Mouse (Mus musculus) kidney, adult 8-10 months (tissue): ENCODE measurements at regions not wholly inside any gene's neighbourhood (a gene's known extent, or its start where the extent isn't known, plus 50 kb on each side); places are given as distances from the start of the nearest gene placed in this dataset.

ENCODE experiments used
- DNase-seq, 2 experiments: peaks; one replicate each; pipeline ENCODE4 v3.0.0; 2022

DNA sequence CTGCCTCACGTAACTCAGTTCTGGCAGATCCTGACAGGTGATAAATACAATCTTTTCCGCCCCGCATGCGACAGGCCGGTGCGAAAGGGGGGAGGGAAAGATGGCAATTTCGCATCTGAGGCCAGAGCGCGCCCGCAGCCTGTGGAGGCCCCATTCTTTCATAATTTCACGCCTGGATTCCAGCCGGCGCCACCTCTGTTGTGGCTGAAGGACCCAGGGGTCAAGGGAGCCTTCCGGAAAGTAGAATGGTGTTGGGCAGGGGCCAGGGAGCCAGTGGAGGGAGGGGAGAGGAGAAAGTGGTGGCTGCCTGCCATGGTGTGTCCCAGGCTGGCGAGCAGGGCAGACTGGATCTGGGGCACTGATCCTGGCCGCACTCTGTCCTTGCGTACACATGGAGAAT lies 224.5 kb downstream of the Gm26897 start:
- peak; percentile 68 to 69 for DNase-seq

DNA sequence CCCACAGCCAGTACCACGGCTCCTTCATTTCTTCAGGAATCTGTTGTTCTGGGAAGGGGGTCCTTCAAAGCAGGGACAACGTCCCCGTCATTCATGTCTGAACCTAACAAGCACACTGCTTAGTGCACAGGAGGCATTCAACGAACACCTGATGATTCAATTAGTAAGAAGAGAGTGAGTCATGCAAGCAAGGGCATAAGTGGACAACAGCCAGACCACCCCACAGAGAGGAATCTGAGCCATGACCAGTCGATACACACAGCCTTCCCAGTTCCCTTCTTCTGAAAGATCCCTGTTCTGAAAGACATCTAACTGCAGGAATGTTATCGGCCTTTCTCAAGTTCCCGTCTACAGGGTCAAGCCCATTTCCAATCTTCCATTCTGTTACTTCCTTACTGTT lies 231.6 kb downstream of the Gm26897 start:
- no peak for DNase-seq

DNA sequence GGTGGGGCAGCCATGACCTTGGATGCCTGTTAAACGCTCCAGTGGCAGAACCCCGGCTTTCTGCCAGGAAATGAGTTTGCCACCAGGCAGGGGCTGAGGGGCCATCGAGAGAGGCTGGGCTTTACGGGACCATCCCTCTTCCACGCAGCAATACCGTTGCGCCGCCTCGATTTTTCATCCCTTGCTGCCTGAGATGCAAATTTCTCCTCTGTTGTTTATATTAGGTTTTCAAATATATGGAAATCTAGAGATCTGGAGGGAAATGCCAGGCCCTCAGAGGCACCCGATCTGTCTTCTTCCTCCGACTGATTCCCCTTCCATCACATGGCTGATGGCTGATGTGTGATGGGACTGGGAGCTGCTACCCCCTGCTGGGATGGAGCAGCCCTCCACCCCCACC lies 234.4 kb downstream of the Gm26897 start:
- no peak for DNase-seq

DNA sequence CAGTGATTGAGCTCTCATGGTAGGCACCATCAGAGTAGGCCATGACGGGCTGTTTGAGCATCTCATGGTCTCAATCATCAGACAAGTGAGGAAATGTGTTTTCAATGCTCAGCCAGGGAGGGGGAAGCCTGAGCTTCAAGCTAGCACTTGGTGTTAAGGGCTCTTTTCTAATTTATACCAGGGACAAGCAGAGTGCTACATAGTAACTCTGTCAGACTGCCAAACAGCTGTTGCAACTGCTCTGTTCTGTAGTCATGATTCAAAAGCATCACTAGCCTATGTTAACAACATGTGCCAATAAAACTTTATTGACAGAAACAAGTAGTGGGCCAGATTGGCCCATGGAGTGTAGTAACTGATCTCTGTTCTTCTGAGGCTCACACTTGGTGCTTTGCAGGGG lies 235.0 kb downstream of the Gm26897 start:
- no peak for DNase-seq

DNA sequence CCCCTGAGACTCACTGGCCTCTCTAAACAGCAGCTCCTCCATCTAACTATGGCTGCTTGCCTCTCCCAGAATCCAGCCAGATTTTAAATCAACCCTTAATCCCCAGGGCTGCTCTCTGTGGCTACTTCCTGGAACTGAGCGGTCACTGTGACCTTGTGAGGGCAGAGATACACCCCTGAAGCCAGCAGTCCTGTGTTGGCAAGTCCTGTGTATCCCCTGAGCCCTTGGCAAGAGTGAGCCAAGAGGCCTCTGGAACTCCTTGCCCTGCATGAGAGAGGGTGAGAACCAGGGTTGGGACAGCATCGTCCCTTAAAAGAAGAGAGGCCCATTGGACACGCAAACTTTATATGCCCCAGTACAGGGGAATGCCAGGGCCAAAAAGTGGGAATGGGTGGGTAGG lies 237.5 kb downstream of the Gm26897 start:
- DNase-seq, result peak in 1 of 2 experiments; percentile 2

DNA sequence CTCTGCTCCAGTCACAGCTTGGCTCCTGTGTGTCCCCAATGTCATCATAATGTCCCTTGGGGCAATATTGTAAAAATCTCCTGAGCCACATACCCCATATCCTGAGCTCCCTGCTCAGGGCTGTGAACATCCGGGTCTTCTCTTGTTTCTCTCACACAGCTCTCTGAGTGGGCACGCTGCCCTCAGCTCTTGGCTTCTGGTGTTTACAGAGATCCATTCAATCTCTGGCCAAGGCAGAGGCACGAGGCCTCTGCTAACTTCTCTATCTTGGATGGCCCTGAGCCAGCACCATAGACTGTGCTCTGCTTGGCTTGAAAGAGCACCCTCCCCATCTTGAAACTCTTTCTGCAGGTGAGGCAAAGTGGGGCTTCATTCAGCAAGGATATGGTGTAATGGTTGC lies 238.2 kb downstream of the Gm26897 start:
- no peak for DNase-seq

DNA sequence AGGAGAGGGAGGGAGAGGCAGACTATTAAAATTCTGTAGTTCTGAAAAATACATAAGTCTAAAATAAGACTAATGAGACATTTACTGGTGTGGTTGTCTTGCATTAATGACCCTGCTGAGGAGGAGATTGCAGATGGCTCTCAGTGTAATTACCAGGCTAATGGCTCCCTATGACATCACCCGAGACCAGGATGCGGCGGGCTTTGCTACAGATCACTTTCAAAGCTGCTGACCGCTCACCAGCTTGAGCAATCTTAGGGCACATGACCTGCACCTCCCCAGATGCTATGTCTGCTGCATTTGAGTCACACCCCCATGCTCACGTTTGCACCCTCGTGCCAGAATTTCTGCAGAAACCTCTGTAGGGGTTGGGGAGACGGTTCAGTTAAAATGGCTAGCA lies 242.0 kb downstream of the Gm26897 start:
- no peak for DNase-seq

DNA sequence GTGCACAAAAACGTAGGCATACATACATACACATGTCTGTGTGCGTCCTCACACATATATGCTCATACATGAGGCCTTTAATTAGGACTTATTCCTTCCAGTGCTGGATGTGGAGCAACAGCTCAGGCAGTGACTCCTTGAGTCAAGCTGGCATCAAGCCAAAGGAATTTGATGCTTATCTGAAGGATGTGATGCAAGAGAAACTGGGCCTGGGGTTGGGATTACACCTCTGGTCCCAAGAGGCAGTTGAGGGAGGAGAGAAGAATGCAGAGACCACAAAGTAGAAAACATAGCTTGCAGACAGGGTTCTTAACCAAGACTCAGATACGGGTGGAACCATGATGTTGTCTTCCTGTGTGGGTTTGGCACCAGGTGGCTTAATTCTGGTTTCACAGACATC lies 245.9 kb downstream of the Gm26897 start:
- DNase-seq, result no peak

DNA sequence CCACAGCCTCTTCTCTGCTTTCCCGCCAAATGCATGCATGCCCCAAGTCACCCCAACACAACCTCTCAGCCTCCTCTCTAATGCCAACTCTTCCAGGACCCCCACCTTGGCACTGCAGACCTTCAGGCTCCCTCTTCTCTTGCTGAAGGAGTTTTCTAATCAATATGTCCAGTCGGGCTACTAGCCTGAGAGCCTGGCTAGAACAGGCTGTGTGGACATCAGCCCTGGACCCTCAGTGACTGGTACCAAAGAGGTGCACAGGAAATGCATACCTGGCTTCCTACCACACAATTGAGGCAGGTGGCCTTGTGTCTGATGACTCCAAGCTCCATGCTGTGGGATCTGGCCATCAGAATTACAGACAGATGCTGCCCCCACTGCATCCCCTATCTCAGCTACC lies 248.4 kb downstream of the Gm26897 start:
- DNase-seq, result no peak

DNA sequence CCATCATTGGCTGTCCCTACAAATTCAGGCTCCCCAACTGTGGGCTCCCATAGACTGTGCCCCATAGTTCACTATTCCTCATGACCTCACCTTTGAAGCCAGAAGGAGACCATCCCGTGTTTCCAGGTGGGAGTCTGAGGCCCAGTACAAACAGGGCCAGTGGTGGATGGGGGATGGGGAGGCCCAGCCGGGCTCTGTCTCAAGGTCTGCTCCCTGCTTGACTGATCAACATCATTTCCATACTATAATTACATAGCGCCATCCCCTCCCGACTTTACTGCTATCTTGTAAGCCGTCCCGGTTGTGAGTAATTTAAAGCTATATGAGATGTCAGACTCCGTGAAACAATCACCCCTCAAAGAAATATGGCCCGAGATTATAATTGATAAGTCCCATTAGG lies 252.3 kb downstream of the Gm26897 start:
- no peak for DNase-seq

DNA sequence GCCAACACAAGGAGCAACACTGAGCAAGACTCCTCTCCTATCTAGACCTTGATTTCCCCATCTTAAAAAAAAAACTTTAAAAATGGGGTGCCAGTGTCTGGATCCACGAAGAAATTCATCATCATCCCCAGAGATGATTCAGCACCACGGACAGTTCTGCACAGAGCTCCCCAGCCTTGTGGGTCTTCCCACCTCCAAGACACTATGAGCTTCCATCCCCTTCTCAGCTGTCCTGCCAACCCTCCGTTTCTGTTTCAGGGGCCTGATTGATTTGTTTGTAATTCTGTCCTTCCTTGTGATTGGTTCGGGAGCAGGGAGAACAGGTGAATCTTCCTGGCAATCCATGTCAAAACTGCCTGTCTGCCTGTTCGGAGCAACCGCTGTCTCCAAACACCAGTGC lies 253.3 kb downstream of the Gm26897 start:
- DNase-seq, result no peak

DNA sequence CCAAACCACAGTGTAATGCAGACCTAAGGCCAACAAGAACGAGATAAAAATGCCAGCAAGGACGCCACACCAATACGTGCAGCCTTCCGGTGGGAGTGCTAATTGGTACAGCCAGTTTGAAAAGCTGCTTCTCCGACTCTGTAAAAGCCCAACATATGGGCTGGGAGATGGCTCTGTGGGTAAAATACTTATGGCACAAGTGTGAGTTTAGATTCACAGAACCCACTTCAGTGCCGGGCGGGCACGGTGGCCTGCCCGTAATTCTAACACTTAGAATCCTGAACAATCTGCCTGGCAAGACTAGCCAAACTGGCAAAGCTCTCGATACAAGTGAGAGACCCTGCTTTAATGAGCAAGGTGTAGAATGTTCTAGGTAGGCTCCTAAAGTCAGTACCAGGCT lies 258.1 kb downstream of the Gm26897 start:
- DNase-seq, result no peak

DNA sequence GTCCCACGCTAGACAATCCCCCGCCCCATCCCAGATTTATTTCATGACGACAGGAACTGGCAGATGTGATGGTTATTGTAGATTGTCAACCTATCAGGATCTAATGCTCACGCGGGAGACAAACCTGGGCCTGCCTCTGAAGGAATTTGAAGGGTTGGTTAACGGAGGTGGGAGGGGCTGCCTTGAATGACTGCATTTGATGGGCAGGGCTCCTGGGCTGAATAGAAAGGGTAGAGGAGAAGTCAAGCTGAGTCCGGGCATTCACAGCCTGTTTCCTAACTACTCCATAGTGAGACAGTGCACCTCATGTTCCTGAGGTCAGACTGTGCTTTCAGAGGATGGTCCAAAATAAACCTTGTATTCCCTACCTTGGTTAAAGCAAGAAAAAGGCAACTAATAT lies 259.1 kb downstream of the Cryba4 start:
- DNase-seq, result no peak

DNA sequence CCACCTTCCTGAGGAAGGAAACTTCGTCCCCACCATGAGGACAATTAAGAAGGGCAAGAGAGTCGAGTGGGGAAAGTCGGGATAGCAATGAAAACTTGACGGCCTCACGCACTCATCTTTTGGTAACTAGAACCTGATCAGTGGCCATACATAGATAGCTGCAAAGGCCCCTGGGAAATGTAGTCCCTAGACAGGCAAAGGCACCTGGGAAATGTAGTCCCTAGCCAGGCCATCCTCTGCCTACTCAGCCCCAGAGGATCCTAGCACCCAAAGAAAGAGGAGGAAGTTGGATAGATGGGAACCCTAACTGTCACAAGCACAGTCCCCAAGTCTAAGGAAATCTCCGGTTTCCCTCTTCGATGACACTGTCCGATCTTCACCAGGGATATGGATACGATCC lies 258.4 kb downstream of the Cryba4 start:
- no peak for DNase-seq

DNA sequence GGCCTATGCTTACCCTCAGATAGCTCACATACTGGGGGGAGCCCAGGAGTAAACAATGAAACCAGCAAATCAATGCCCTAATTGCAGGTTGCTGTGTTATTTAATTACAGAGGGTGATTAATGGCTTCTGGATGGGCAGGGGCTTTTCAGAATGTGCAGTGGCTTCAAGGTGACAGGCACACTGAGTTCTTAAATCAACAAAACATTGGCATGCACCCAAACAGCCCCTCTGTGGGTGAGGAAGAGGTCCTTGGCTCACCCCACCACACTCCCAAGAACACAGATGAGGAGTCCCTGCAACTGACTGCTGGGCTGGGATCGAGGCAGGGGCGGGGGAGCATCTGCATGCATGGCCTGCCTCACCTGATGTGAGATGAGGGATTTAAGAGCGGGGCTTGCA lies 255.5 kb downstream of the Cryba4 start:
- DNase-seq, result no peak

DNA sequence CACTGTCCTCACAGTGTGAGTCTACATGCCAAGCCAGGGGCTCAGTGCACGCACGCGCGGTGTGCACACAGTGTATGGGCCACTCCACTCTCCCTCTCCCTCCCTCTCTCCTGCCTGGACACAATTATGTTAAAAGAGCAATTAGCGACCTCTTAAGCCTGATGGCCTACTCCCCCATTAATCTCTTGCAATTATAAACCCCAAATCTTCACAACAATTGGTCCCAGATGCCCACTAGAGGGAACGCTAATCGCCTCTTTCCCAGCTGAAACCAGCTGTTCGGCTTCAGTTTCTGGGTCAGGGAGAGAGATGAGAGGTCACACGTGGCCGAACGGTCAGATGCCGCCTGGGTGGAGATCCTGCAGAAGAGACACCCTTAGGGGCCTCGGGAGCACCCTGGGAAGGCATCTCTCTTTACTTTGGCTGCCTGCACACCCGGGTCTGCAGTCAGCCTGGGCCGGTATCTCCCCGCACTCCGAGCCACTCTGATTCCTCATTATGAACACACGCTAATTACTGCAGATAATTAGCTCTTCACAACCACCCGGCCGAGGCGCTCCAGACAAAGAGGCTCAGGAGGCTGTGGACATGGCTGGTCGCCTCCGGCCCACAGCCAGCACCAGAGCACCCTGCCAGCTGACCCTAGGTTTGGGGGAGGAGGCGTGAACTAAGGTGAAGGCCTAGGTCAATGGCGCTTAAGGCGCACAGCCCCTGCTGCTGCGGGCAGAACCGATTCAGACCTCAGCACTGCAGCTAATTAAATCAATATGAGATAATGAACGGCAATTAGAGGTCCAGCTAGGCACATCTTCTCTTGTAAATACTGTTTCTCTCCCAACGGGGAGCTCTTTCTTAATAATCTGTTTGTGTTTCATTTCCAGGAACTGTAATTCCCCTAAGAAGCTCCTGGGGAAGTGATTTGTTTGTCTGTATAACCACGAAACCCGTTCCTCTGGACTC lies 250.3 kb downstream of the Cryba4 start:
- DNase-seq, result no peak

DNA sequence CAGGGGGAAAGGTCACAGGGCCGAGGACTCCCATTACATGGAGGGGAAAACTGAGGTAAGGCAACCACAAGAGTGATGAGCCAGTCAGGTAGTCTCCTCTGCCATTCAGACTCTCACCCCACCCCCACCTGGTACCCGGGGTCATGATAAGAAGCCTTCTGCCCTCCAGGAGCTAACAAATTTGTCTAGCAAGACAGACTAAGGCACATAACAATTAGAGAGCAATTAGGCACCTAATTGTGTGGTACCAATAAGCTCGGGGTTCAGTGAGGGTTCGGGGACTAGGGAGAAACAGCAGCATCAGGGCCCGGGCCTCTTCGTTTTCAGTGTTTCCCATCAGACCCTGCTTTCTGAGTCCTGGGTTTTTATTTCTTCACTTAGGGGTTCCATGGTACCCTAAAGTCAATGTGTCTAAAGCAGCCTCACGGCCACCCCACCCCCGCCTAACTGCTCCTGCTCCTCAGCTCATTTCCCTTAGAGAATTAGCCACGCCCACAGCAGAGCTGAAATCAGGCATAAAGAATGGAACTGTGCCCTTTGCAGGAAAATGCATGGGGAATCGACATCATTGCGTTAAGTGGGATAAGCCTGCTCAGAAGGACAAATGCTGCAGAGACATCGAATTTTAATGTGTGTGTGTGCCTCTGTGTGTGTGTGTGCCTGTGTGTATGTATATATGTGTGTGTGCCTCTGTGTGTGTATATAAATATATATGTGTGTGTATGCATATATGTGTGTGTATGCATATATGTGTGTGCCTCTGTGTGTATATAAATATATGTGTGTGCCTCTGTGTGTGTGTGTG lies 249.3 kb downstream of the Cryba4 start:
- no peak for DNase-seq

DNA sequence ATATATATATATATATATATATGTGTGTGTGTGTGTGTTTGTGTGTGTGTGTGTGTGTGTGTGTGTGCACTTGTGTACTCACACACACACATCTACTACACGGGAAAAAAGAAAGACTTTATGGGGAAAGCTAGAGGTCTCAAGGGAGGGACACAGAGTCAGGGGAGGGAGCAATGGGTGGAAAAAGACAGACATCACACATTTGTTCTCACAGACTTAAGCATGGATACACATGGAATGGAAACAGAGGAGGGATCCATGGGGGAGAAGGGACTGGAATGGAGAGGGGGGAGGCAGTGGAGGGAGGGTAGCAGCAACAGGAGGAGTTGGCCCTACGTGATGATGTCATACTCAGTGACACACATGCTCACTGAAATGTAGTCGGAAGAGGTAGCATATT lies 248.3 kb downstream of the Cryba4 start:
- no peak for DNase-seq

DNA sequence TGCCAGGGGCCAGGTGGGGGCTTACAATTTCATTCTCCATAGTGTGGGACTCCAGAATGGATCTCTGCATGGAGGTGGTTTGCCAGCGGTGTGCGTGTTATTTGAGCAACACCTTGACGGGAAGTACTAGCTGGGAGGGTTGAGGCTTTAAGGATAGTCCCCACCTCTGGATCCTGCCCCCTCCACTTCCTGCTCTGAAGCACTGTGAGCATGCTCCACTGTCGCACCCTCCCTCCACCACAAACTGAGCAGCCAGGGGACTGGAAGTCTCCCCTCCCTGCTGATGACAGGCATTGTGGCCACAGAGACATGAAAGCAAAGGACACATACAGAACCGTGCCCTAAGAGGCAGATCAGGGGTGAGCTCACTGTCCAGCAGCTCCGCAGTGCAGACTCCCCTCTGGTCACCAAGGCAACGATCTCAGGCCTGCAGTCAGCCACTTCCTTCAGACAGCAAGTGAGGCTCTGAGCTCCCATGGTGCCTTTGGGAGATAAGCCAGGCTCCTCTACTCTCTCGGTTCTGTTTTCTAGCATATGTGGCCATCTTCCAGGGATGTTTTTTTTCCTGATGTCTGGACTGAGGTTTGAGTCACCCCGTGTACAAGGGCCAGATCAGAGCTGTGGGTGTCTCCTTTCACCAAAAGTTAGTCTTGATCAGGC lies 239.7 kb downstream of the Cryba4 start:
- no peak for DNase-seq

DNA sequence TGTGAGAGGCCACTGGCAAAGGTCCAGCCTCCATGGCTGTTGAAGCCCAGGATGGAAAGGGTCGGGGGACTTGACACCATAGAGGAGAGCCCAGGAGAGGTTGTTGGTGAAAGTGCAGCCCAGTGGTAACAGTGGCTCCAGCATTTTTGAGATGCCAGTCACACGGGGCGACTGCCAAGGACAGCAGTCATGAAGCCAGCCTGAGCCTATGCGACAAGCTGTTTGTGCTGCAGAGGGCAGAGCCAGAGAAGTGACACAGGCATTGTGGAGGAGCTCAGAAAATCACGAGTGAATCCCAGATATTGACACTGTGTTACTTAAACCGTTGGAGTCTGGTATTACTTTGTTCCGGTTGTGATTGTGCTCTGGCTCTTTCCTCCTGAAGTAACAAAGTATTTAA lies 233.4 kb downstream of the Cryba4 start:
- DNase-seq, result no peak

DNA sequence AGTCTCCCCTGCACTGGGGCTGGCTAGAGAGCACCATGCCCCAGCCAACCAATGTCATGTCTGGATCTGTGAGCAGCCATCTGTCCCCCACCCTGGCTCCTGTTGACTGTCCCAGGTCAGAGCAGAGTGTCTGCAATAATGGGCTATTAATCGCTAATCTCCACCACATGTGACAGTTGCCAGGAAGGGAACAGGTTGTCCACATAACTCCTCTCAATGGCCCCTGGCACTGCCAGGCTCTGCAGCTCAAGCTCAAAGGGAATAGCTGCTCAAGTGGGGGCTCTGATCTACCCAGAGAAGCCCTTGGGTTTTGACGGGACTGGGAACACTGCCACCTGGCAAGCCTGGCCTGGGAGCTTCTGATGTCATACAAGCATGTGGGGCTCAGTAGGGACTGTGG lies 231.4 kb downstream of the Cryba4 start:
- no peak for DNase-seq

DNA sequence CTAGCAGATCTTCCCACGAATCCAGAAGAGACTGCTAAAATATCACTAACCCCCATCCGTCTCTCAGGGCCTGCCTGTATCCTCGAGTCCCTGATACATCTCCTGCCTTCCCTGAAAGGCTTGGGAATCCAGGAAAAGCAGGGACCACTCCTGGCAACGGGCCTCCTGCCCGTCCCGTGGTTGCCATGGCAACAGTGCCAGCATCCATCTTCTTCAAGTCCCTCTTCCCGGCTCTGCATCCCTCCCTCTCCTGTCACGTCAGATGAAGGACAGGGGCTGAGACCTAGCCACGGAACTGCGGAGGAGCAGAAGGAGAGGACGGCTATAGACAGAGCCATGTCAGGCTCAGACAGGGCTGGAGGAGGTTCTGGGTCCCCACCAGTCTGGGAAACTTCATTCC lies 222.4 kb downstream of the Cryba4 start:
- no peak for DNase-seq

DNA sequence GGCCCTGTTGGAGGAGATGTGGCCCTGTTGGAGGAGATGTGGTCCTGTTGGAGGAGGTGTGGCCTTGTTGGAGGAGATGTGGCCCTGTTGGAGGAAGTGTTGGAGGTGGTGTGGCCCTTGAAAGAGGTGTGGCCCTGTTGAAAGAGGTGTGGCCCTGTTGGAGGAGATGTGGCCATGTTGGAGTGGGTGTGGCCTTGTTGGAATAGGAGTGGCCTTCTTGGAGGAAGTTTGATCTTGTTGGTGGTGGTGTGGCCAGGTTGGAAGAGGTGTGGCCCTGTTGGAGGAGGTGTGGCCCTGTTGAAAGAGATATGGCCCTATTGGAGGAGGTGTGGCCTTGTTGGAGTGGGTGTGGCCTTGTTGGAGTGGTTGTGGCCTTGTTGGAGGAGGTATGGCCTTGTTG lies 220.3 kb downstream of the Cryba4 start:
- DNase-seq, result no peak

DNA sequence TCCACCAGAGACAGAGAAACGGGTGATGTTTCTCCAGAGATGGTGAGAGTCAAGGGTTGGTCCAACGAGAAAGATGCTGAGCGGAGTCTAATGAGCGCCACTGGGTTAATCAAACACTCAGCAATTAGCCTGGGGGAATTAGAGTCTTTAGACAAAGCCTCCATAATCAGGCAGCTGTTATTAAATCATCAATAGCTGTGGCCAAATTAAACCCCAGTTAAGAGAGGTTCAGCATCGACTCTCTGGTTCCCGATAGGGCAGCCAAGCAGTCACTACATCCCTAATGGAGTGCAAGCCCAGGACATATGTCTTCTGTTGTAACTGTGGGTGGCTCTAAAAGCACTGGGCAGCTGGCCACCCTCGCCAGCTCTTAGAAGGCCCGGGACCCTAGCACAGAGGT lies 216.9 kb downstream of the Cryba4 start:
- DNase-seq, result no peak
